Mouse (Mus musculus) macrophage (primary cell): ENCODE measurements around the gene Med12l. TPM values are rescaled to one million over a fixed set of nuclear protein-coding genes. Genes with fewer than 3 reads are reported as not detected.

Experiments
- H3K27ac ChIP-seq: fragments of 350-480 bp; formaldehyde crosslinking; 2 replicates; pipeline ENCODE4 v1.9.0; 2021
- H3K36me3 ChIP-seq: fragments of 350-480 bp; formaldehyde crosslinking; 2 replicates; pipeline ENCODE4 v1.9.0; 2021; ENCODE audit errors: inconsistent target
- H3K4me3 ChIP-seq: fragments of 350-480 bp; formaldehyde crosslinking; 2 replicates; pipeline ENCODE4 v1.9.0; 2021; ENCODE audit errors: inconsistent target
- H3K79me2 ChIP-seq: fragments of 350-480 bp; formaldehyde crosslinking; 2 replicates; pipeline ENCODE4 v1.9.0; 2021; ENCODE audit errors: inconsistent target
- WGBS: methylation state at CpG from one replicate; pipeline ENCODE4 v1.1.7; 2026; ENCODE audit warnings: inconsistent platforms; ENCODE audit not compliant: missing documents; 5-methylcytosine and 5-hydroxymethylcytosine counted together
- polyA plus RNA-seq: library from polyadenylated mRNA; stranded (reverse); fragments of 250-400 nt; gene quantifications from 3 replicates; pipeline ENCODE4 v1.2.4, GENCODE M21; 2018; ENCODE audit warnings: inconsistent platforms

The Med12l gene
- polyA plus RNA-seq, 1 experiment from 2014 or later: 0.47 TPM

GRCm38 (mm10) chr3:59005996-59006730 is 538 bp downstream of the Med12l start:
- no peak overlapping the region for H3K27ac ChIP-seq
- no peaks in the 10 kb centered on the region for H3K36me3 ChIP-seq
- WGBS: 1% methylated on average over 66 of the region's 83 CpGs
- no peak overlapping the region for H3K4me3 ChIP-seq
- no peaks in the 10 kb centered on the region for H3K79me2 ChIP-seq

GRCm38 (mm10) chr3:59006731-59007441 is 1.3 kb downstream of the Med12l start:
- 2% methylated on average over 77 of the region's 77 CpGs for WGBS
- H3K36me3 ChIP-seq: no peaks in the 10 kb centered on the region
- H3K4me3 ChIP-seq: no peak overlapping the region
- no peaks in the 10 kb centered on the region for H3K79me2 ChIP-seq
- H3K27ac ChIP-seq: no peak overlapping the region

- Histone ChIP-seq H3K4me3 (no peak overlapping the region), H3K79me2 (no peaks in the 10 kb centered on the region), H3K27ac (no peak overlapping the region), H3K36me3 (no peaks in the 10 kb centered on the region)
- WGBS: 96% methylated on average over 3 of the region's 3 CpGs
Measured at GRCm38 (mm10) chr3:59010276-59010675, 4.7 kb downstream of the Med12l start.

GRCm38 (mm10) chr3:59015698-59016412 is 10.2 kb downstream of the Med12l start:
- 79% methylated on average over 3 of the region's 4 CpGs for WGBS
- H3K36me3 ChIP-seq: no peaks in the 10 kb centered on the region
- no peak overlapping the region for H3K4me3 ChIP-seq
- H3K79me2 ChIP-seq: no peaks in the 10 kb centered on the region
- H3K27ac ChIP-seq: no peak overlapping the region

- Histone ChIP-seq H3K4me3 (no peak overlapping the region), H3K79me2 (no peaks in the 10 kb centered on the region), H3K36me3 (no peaks in the 10 kb centered on the region), H3K27ac (no peak overlapping the region)
- WGBS: 96% methylated on average over 9 of the region's 9 CpGs
Measured at GRCm38 (mm10) chr3:59016501-59016900, 10.9 kb downstream of the Med12l start.

GRCm38 (mm10) chr3:59021236-59021635 is 15.6 kb downstream of the Med12l start:
- Histone ChIP-seq H3K27ac (no peak overlapping the region), H3K4me3 (no peak overlapping the region), H3K36me3 (no peaks in the 10 kb centered on the region), H3K79me2 (no peaks in the 10 kb centered on the region)
- WGBS: 95% methylated on average over 7 of the region's 8 CpGs

GRCm38 (mm10) chr3:59022251-59022650 is 16.6 kb downstream of the Med12l start:
- Histone ChIP-seq H3K4me3 (no peak overlapping the region), H3K79me2 (no peaks in the 10 kb centered on the region), H3K36me3 (no peaks in the 10 kb centered on the region), H3K27ac (no peak overlapping the region)
- 96% methylated on average over 2 of the region's 2 CpGs for WGBS

GRCm38 (mm10) chr3:59022971-59023370 is 17.3 kb downstream of the Med12l start:
- Histone ChIP-seq H3K4me3 (no peak overlapping the region), H3K79me2 (no peaks in the 10 kb centered on the region), H3K27ac (no peak overlapping the region), H3K36me3 (no peaks in the 10 kb centered on the region)
- 98% methylated on average over 14 of the region's 14 CpGs for whole genome bisulfite sequencing

GRCm38 (mm10) chr3:59024531-59025192 is 19.0 kb downstream of the Med12l start:
- Histone ChIP-seq H3K27ac (no peak overlapping the region), H3K79me2 (no peaks in the 10 kb centered on the region), H3K4me3 (no peak overlapping the region), H3K36me3 (no peaks in the 10 kb centered on the region)
- 57% methylated on average over 14 of the region's 14 CpGs for WGBS

- WGBS: 97% methylated on average over 4 of the region's 4 CpGs
- H3K79me2 ChIP-seq: no peaks in the 10 kb centered on the region
- no peaks in the 10 kb centered on the region for H3K36me3 ChIP-seq
- H3K27ac ChIP-seq: no peak overlapping the region
- no peak overlapping the region for H3K4me3 ChIP-seq
Measured at GRCm38 (mm10) chr3:59025193-59025535, 19.5 kb downstream of the Med12l start.

- 94% methylated on average over 6 of the region's 6 CpGs for WGBS
Measured at GRCm38 (mm10) chr3:59028696-59029095, 23.1 kb downstream of the Med12l start.

GRCm38 (mm10) chr3:59030986-59031385 is 25.4 kb downstream of the Med12l start:
- no peak overlapping the region for H3K4me3 ChIP-seq
- no peaks in the 10 kb centered on the region for H3K79me2 ChIP-seq
- no peaks in the 10 kb centered on the region for H3K36me3 ChIP-seq
- no peak overlapping the region for H3K27ac ChIP-seq
- WGBS: 90% methylated on average over 4 of the region's 4 CpGs

More at GRCm38 (mm10) chr3:59028696-59029095, 23.1 kb downstream of the Med12l start:
- Histone ChIP-seq H3K4me3 (no peak overlapping the region), H3K27ac (no peak overlapping the region), H3K36me3 (no peaks in the 10 kb centered on the region), H3K79me2 (no peaks in the 10 kb centered on the region)

- H3K27ac ChIP-seq: no peak overlapping the region
- H3K79me2 ChIP-seq: no peaks in the 10 kb centered on the region
- H3K36me3 ChIP-seq: no peaks in the 10 kb centered on the region
- H3K4me3 ChIP-seq: no peak overlapping the region
- 89% methylated on average over 6 of the region's 6 CpGs for WGBS
Measured at GRCm38 (mm10) chr3:59041487-59041886, 35.9 kb downstream of the Med12l start.

- Histone ChIP-seq H3K4me3 (no peak overlapping the region), H3K27ac (no peak overlapping the region), H3K79me2 (no peaks in the 10 kb centered on the region), H3K36me3 (no peaks in the 10 kb centered on the region)
- WGBS: 11% methylated on average over 17 of the region's 17 CpGs
Measured at GRCm38 (mm10) chr3:59054834-59055535, 49.4 kb downstream of the Med12l start.
